Mouse (Mus musculus): ENCODE results near the gene Card14. TPM values are rescaled to one million over a fixed set of nuclear protein-coding genes. Genes with fewer than 3 reads are reported as not detected.
"Not testable (repeated sequence)": the region's sequence is repeated elsewhere in the genome, so short reads cannot be mapped to it uniquely, and the experiment has no call there.

Card14 gene
- polyA plus RNA-seq (2016; fragmentation: Nextera tagmentation; extraction: Ambion mirVana): 0.06 and 0.10 TPM in 2 replicates

DNA sequence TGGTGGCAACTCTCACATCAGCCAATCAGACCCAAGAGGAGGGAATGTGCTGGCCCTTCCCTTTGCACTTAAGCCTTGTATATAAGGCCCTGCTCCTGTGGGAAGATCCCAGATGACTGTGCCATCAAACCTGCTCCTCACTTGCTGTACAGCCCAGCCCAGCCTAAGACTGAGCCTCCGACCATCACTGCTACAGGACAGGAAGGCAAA, at the start of gene Card14:
Gene Card14, plus strand, starts transcription at position 111 of the 210 bp plus-strand sequence.
- H3K9ac ChIP-seq (replicated peaks): no peak within 1 kb of the TSS
- H3K27ac ChIP-seq (replicated peaks): no peak within 1 kb of the TSS
- H3K9me3 ChIP-seq: no peaks in the 10 kb centered on the region
- H3K4me1 ChIP-seq: 0 out of 2 replicates have a peak, but pooled peaks cover 3% of the 10 kb centered on the region
- no peaks in the 10 kb centered on the region for H3K36me3 ChIP-seq
- no peak for ATAC-seq (ENCODE audit: low FRiP score, low read depth)
- no peak within 1 kb of the TSS for H3K4me3 ChIP-seq
- WGBS: 54% methylated on average over 1 of the region's 1 CpGs
- H3K4me2 ChIP-seq (replicated peaks): no peak within 1 kb of the TSS
- peaks cover 20% of the 10 kb centered on the region; the same call in 1 of the 2 replicates for H3K27me3 ChIP-seq

DNA sequence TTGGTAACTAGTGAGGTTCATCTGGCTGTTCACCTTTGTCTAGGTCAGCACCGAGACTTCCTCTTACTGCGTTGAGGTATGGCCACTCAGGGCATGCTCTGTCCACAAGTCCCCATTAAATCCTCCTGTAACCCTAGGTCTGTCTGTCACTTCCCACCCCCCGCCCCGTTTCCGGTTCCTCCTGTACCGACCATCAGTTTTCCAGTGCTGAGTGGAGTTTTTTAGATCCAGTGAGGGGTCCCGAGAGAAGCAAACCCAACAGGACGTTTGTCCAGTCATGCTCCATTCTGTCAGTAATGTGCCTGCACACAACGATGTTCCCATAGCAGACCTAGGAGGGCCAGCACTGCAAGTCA, 49.4 kb upstream of the Card14 start:
- Histone ChIP-seq H3K9me3 (no peaks in the 10 kb centered on the region), H3K27ac (replicated peaks) (0 out of 2 replicates have a peak overlapping the region, but pooled peaks have one; percentile 39), H3K4me2 (replicated peaks) (peak overlapping the region; percentile 41), H3K27me3 (no peaks in the 10 kb centered on the region), H3K4me3 (peak overlapping the region; percentile 24; the same call in 1 of the 2 replicates), H3K9ac (replicated peaks) (no peak overlapping the region), H3K4me1 (peaks cover 11% of the 10 kb centered on the region), H3K36me3 (peaks cover 32% of the 10 kb centered on the region)
- no peak for ATAC-seq (ENCODE audit: low FRiP score, low read depth)
- 67% methylated on average over 9 of the region's 9 CpGs for WGBS

DNA sequence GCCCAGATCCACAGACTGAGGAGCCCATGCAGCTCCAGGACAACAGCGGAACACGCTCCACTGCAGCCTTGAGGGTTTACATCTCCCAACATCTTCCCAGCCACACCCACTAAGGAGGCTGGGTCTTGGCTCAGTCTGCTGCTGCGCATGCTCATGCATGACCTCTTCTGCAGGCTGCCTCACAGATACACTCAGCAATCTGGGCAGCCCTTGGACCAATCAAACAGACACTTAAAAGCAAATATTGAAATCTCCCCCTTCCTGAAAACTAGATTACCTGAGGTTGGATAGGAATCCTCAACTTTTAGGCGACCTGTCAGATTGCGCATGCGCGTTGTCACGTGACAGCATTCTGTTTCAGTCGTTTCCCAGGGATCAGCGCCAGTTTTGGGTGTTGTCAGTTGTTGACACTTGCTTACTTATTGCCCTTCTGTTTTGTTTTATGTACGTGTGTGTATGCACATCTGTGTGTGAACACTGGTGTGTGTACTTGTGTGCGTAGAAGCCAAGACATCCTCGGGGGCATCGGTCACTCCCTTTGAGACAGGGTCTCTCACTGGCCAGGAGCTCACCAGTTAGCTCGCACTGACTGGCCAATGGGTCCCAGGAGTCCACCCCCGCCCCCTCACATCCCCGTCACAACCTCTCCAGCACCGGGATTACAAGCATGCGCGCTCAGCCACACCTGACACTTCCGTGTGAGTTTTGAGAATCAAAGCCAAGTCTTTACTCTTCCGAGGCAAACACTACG, 48.8 kb upstream of the Card14 start:
- H3K36me3 ChIP-seq: peaks cover 36% of the 10 kb centered on the region

DNA sequence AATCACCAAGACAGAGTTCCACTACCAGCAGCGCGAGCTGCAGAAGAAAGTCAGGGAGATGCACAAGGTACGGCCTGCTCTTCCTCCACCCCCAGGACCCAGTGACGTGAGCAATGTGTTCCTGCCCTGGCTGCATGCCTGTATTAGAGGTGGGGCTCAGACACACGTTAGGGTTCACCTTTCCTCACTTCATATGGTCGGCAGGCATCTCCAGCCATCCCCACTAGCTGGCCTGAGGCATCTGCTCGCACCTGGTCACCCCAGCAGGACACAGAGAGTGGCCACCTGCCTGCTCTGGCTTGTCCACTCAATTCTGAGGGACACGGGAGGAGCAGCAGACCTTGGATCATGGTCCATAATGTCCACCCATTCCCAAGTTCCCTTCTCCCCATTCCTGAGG, 47.6 kb upstream of the Card14 start:
- Histone ChIP-seq H3K4me3 (no peak overlapping the region), H3K9ac (replicated peaks) (no peak overlapping the region), H3K9me3 (no peaks in the 10 kb centered on the region), H3K27me3 (no peaks in the 10 kb centered on the region), H3K27ac (replicated peaks) (no peak overlapping the region), H3K4me1 (peaks cover 11% of the 10 kb centered on the region; the same call in 1 of the 2 replicates), H3K36me3 (peaks cover 41% of the 10 kb centered on the region), H3K4me2 (replicated peaks) (no peak overlapping the region)
- whole genome bisulfite sequencing: 89% methylated on average over 8 of the region's 8 CpGs
- ATAC-seq (ENCODE audit: low FRiP score, low read depth): no peak

More for the DNA sequence above, 48.8 kb upstream of the Card14 start:
- Histone ChIP-seq H3K9ac (replicated peaks) (0 out of 2 replicates have a peak overlapping the region, but pooled peaks have one; percentile 41), H3K4me3 (peak overlapping the region; percentile 24; the same call in 1 of the 2 replicates), H3K4me2 (replicated peaks) (peak overlapping the region; percentile 41), H3K27ac (replicated peaks) (0 out of 2 replicates have a peak overlapping the region, but pooled peaks have one; percentile 39), H3K4me1 (peaks cover 11% of the 10 kb centered on the region; the same call in 1 of the 2 replicates), H3K27me3 (no peaks in the 10 kb centered on the region), H3K9me3 (no peaks in the 10 kb centered on the region)
- ATAC-seq (ENCODE audit: low FRiP score, low read depth): peak; percentile 56; the same call in 1 of the 2 replicates
- 68% methylated on average over 23 of the region's 23 CpGs for WGBS

DNA sequence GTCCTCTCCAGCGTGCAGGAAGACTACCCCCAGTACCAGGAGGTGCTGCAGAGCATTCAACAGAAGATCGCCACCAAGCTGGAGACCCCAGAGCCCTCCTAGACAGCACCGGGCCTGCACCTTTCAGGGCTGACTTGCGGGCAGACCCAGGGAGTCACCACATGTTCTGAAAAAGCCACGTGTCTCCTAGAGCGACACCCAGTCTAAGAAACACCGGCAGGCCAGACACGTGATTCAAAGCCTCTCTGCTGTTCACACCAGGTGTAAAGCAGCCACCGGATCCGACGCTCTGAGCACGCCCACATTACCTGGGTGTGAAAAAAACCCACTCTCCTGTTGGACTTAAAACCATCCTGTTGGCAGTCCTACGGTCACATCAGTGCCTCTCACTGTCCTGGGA, 43.2 kb upstream of the Card14 start:
- H3K4me2 ChIP-seq (replicated peaks): no peak overlapping the region
- no peak overlapping the region for H3K9ac ChIP-seq (replicated peaks)
- ATAC-seq (ENCODE audit: low FRiP score, low read depth): no peak
- 94% methylated on average over 13 of the region's 13 CpGs for WGBS
- peaks cover 16% of the 10 kb centered on the region for H3K4me1 ChIP-seq
- no peaks in the 10 kb centered on the region for H3K9me3 ChIP-seq
- H3K27me3 ChIP-seq: no peaks in the 10 kb centered on the region
- no peak overlapping the region for H3K4me3 ChIP-seq
- H3K36me3 ChIP-seq: peaks cover 41% of the 10 kb centered on the region
- H3K27ac ChIP-seq (replicated peaks): no peak overlapping the region

DNA sequence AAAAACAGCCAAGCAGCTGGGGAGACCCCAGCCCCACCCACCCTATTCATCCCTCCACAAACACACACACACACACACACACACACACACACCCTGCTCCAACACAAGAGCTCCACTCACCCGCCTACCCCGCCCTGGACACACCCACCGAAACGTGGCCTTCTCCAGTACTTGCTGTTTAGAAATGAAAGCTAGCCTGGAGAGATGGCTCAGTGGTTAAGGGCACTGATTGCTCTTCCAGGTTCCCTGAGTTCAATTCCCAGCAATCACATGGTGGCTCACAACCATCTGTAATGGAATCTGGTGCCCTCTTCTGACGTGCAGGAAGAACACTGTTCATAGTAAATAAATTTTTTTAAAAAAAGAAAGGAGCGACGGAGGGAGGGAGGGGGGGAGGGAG, 41.8 kb upstream of the Card14 start:
- Histone ChIP-seq H3K9me3 (no peaks in the 10 kb centered on the region), H3K4me2 (replicated peaks) (no peak overlapping the region), H3K9ac (replicated peaks) (no peak overlapping the region), H3K36me3 (peaks cover 33% of the 10 kb centered on the region), H3K4me3 (no peak overlapping the region), H3K4me1 (peaks cover 16% of the 10 kb centered on the region), H3K27me3 (no peaks in the 10 kb centered on the region), H3K27ac (replicated peaks) (no peak overlapping the region)
- WGBS: 64% methylated on average over 7 of the region's 7 CpGs
- ATAC-seq (ENCODE audit: low FRiP score, low read depth): no peak

DNA sequence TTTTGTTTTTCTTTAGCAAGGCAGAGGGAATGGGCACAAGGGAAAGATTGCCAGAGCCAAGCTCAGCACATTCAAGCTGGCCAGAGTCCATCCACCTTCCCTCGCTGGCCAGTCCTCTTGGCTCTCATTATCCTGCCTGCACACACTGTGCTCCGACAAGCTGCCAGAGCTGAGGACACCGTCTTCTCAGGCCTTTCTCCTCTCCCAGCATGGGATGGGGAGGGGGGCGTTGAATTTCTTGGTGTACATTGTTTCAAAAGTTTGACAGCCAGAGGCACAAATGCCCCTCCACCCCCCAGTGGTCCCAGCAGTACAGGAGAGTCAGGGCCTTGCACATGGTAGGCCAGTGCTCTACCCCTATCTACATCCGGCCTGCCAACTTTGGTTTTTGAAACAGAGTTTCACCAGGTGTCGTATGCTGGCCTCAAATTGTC, 40.3 kb upstream of the Card14 start:
- ATAC-seq (ENCODE audit: low FRiP score, low read depth): no peak; the same call in 1 of the 2 replicates
- Histone ChIP-seq H3K27ac (replicated peaks) (no peak overlapping the region), H3K4me2 (replicated peaks) (peak overlapping the region; percentile 91), H3K4me3 (peak overlapping the region; percentile 67; the same call in 1 of the 2 replicates), H3K9me3 (no peaks in the 10 kb centered on the region), H3K36me3 (peaks cover 21% of the 10 kb centered on the region), H3K9ac (replicated peaks) (no peak overlapping the region; the same call in 1 of the 2 replicates), H3K27me3 (no peaks in the 10 kb centered on the region), H3K4me1 (peaks cover 16% of the 10 kb centered on the region)
- 51% methylated on average over 6 of the region's 6 CpGs for WGBS

DNA sequence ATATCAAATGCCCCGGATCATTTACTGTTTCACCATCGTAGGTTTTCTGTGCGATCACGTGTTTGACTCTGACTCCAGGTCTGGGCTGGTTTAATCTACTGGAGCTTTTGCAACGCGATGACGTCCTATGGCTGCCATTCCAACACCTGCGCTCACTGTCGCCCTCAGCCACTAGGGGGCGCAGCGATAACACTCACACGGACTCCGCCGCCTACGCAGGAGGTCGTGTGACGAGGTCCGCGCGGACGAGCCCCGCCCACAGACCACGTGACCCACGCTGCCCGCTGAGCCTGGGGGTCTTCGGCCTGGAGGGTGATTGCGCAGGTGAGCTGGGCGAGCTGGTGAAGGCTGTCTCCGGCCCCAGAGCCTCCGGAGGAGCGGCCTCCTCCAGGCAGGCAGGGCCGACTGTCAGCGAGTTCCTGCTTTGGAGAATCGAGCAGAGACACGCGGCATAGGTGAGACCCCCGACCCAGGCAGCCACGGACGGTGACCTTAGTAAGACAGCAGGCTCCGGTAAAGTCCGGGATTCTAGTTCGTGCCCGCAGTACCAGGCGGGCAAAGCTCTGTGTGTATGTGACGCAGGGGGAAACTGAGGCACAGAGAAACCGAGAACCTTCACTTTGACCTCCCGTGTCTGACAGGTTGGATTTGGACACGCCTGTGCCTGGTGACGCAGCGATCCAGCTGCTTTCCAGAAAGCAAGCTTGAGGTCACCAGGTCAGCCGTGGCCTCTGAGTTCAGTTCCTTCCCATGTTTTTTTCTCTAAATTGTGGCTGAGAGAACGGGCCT, 39.6 kb upstream of the Card14 start, which contains the start of gene Gaa:
Gene Gaa, plus strand, starts transcription at position 120 of the 789 bp plus-strand sequence.
- peaks cover 20% of the 10 kb centered on the region for H3K36me3 ChIP-seq
- H3K9ac ChIP-seq (replicated peaks): peak within 1 kb of the TSS; percentile 71
- no peaks in the 10 kb centered on the region for H3K27me3 ChIP-seq
- H3K9me3 ChIP-seq: no peaks in the 10 kb centered on the region
- WGBS: 6% methylated on average over 52 of the region's 52 CpGs
- H3K27ac ChIP-seq (replicated peaks): no peak within 1 kb of the TSS; the same call in 1 of the 2 replicates
- peak; percentile 79 for ATAC-seq (ENCODE audit: low FRiP score, low read depth)
- H3K4me1 ChIP-seq: peaks cover 16% of the 10 kb centered on the region
- H3K4me2 ChIP-seq (replicated peaks): peak within 1 kb of the TSS; percentile 91
- peak within 1 kb of the TSS; percentile 67 for H3K4me3 ChIP-seq

DNA sequence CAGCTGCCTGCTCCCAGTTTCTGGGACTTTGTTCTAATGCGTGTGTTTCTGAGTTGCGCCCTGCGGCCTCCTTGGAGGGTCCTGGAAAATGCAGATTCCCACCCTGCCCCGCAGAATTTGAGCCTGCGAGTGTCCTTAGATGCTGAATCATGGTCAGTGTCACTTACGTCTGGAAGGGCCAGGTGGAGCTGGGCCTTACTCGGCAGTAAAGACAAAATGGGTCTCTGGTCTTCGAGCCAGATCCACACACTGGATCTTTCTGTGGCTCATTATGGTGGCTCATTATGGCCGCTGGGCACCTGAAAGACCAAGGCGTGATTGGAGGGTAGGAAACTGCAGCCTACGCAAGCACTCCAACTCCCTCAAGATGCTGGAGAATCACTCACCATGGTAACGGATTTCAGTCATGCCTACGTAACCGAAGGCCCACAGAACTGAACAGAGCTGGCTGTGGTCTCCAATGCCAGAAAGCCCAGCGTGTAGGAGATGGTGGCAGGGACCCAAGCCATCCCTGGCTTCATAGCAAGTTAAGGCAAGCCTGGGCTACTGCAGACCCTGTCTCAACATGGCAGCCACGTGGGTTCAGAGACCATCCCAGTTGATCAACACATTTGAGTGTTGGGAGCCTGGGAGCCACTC, 38.9 kb upstream of the Card14 start:
- H3K9ac ChIP-seq (replicated peaks): peak overlapping the region; percentile 71
- H3K4me3 ChIP-seq: peak overlapping the region; percentile 67
- H3K4me1 ChIP-seq: peaks cover 16% of the 10 kb centered on the region
- 77% methylated on average over 16 of the region's 16 CpGs for WGBS
- H3K27me3 ChIP-seq: no peaks in the 10 kb centered on the region
- no peak for ATAC-seq (ENCODE audit: low FRiP score, low read depth)
- H3K36me3 ChIP-seq: peaks cover 21% of the 10 kb centered on the region
- no peaks in the 10 kb centered on the region for H3K9me3 ChIP-seq
- H3K27ac ChIP-seq (replicated peaks): no peak overlapping the region
- H3K4me2 ChIP-seq (replicated peaks): peak overlapping the region; percentile 91

DNA sequence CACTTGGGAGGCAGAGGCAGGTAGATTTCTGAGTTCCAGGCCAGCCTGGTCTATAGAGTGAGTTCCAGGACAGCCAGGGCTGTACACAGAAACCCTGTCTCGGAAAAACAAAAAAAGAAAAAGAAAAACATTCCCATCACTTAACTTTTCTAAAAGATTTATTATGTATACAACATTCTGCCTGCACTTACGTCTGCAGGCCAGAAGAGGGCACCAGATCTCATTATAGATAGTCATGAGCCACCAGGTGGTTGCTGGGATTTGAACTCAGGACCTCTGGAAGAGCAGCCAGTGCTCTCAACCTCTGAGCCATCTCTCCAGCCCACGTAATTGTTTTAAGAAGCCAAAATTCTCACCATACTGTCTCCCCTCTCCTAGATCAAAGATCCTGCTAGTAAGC, 35.1 kb upstream of the Card14 start:
- not testable (repeated sequence) for H3K27ac ChIP-seq (replicated peaks); H3K9me3 ChIP-seq; H3K4me2 ChIP-seq (replicated peaks); H3K4me3 ChIP-seq; H3K27me3 ChIP-seq; H3K9ac ChIP-seq (replicated peaks); ATAC-seq (ENCODE audit: low FRiP score, low read depth)
- H3K4me1 ChIP-seq: peaks cover 14% of the 10 kb centered on the region
- H3K36me3 ChIP-seq: peaks cover 39% of the 10 kb centered on the region
- 60% methylated on average over 3 of the region's 3 CpGs for WGBS

DNA sequence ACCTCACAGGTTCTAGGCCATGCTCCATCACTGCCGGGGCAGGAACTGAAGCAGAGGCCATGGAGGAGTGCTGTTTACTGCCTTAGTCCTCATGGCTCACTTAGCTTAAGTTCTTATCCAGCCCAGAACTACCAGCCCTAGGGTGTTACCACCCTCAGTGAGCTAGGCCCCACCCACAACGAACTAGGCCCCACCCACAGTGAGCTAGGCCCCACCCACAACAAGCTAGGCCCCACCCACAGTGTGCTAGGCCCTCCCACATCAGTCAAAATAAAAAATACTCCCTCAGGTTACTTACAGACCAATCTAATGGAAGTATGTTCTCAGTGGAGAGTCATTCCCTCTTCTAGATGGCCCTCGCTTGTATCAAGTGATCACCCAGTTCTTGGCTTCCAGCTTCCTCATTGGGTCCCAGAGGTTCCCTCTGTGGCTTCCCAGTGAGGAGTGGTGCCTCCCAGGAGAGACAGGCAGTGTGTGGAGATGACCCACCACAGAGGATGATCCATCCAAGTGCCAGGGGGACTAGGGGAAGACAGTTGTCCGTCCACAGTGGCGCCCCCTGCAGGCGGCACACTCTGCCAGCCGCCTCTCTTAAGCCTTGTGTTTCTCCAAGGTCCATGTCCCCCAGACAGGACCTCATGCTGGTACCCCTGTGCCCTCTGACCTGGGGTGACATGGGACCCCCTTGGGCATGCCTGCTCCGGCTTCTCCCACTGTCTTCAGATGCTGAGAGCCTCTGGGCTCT, 34.2 kb upstream of the Card14 start:
- Histone ChIP-seq H3K27me3 (no peaks in the 10 kb centered on the region), H3K9ac (replicated peaks) (no peak overlapping the region), H3K4me2 (replicated peaks) (no peak overlapping the region), H3K27ac (replicated peaks) (no peak overlapping the region), H3K9me3 (no peaks in the 10 kb centered on the region), H3K36me3 (peaks cover 39% of the 10 kb centered on the region), H3K4me3 (no peak overlapping the region), H3K4me1 (peaks cover 7% of the 10 kb centered on the region)
- ATAC-seq (ENCODE audit: low FRiP score, low read depth): no peak
- WGBS: 89% methylated on average over 8 of the region's 8 CpGs
